In the genomic region with DNA sequence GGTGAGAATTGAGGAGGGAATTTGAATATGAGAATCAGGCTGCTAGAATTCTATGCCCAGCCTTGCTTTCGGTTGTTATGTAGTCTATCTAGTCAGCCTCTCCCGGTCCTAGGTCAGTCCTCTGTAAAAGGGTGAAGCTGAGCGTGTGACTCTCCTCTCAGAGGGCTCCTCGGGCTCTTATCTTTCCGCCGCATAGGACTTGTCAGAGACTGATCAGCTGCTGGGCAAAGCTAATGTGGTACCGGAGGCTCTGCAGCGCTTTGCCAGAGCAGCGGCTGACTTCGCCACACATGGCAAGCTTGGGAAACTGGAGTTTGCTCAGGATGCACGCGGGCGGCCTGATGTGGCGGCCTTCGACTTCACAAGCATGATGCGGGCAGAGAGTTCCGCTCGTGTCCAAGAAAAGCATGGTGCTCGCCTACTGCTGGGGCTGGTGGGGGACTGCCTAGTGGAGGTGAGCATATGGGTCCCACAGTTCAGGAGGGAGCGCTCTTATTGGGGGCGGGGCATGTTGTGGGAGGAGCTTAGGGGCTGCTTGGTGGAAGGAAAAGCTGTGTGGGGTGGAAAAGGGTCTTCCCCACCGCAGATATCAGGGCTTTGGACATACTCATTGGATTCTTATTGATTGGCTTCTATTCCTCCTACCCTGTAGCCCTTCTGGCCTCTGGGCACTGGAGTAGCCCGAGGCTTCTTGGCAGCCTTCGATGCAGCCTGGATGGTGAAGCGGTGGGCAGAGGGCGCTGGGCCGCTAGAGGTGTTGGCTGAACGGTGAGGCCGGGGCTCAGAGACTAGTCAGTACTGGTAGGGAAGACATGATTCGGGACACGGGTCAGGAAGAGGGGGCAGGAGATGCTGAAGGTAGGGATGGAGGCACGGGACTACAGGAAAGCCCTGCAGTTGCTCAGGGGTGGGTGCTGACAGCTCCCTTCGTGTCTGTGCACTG, we compare ENCODE assay signal across 19 mouse cellular contexts. TPM values are rescaled to one million over a fixed set of nuclear protein-coding genes. Genes with fewer than 3 reads are reported as not detected.
DNase-seq lines count a peak whose midpoint lies in the region; ATAC-seq and TF ChIP-seq lines count a peak whose summit lies in the region.
"Had no signal": no experiment of that assay in that cellular context is flagged by ENCODE, and none has a peak within 500 bp of the region (broad histone marks: within the 10 kb centered on the region; RNA-seq: fewer than 3 reads in every experiment).

No protein-coding gene starts in this region.

- TF ChIP-seq RAD21 in MEL (IDR thresholded peaks at IDR 0.05; ENCODE audit: low read depth, low read length) = no peak

- H3K4me1 ChIP-seq in heart, embryonic 16.5 days (ENCODE audit: control insufficient read depth, insufficient read depth, low read length) = peaks cover 26% of the 10 kb centered on the region
- peaks cover 2% of the 10 kb centered on the region for H3K4me1 ChIP-seq in heart, adult 2 months (ENCODE audit: control insufficient read depth, insufficient read depth, low read length)
- H3K4me1 ChIP-seq in MEL (ENCODE audit: control insufficient read depth in 1 of 2, insufficient read depth in 2 of 2, low read length in 2 of 2) = peaks cover 0 to 7% of the 10 kb centered on the region in 2 experiments; a peak in 3 of 4 replicates
- peaks cover 27% of the 10 kb centered on the region for H3K4me1 ChIP-seq in limb, embryonic 10.5 days

- no peaks in the 10 kb centered on the region for H3K27me3 ChIP-seq in heart, embryonic 16.5 days (ENCODE audit: control insufficient read depth, insufficient read depth, low read length)
- no peaks in the 10 kb centered on the region for H3K27me3 ChIP-seq in heart, adult 2 months (ENCODE audit: control insufficient read depth, insufficient read depth, low read length)
- no peaks in the 10 kb centered on the region for H3K27me3 ChIP-seq in MEL (ENCODE audit: control insufficient read depth in 1 of 2, insufficient read depth in 2 of 2, low read length in 2 of 2)
- H3K27me3 ChIP-seq in limb, embryonic 10.5 days (ENCODE audit: low read depth, poor library complexity, severe bottlenecking) = no peaks in the 10 kb centered on the region
- H3K27me3 ChIP-seq: CH12.LX; intestine, embryonic 15.5 days; neural tube, embryonic 15.5 days had no signal

- 54% methylated on average over 33 of the region's 33 CpGs for WGBS in heart, embryonic 16.5 days
- WGBS in heart, adult 2 months = 65% methylated on average over 33 of the region's 33 CpGs
- 66% methylated on average over 33 of the region's 33 CpGs for WGBS in limb, embryonic 10.5 days

- H3K9ac ChIP-seq in heart, embryonic 16.5 days (ENCODE audit: low read length) = peak overlapping the region; percentile 32
- H3K9ac ChIP-seq in heart, adult 2 months (ENCODE audit: low read depth, low read length) = no peak overlapping the region
- H3K9ac ChIP-seq in MEL (ENCODE audit: control insufficient read depth, low read depth, low read length, poor library complexity, severe bottlenecking) = no peak overlapping the region
- H3K9ac ChIP-seq: intestine, embryonic 15.5 days; neural tube, embryonic 15.5 days had no signal

- H3K27ac ChIP-seq in heart, embryonic 16.5 days (ENCODE audit: low read length) = no peak overlapping the region
- no peak overlapping the region for H3K27ac ChIP-seq in heart, adult 2 months
- H3K27ac ChIP-seq in MEL (ENCODE audit: control insufficient read depth, low read depth, low read length) = no peak overlapping the region
- H3K27ac ChIP-seq in limb, embryonic 10.5 days = 0 out of 2 replicates have a peak overlapping the region, but pooled peaks have one; percentile 28
- H3K27ac ChIP-seq: intestine, embryonic 15.5 days; neural tube, embryonic 15.5 days had no signal

- no peaks in the 10 kb centered on the region; the same call in 1 of the 2 replicates for H3K79me2 ChIP-seq in heart, adult 2 months (replicated peaks; ENCODE audit: control insufficient read depth, insufficient read depth, low read length)
- no peaks in the 10 kb centered on the region for H3K79me2 ChIP-seq in MEL (ENCODE audit: control insufficient read depth, insufficient read depth, low read length, poor library complexity)

- H3K4me2 ChIP-seq in heart, embryonic 16.5 days (ENCODE audit: low read depth, low read length) = no peak overlapping the region; the same call in 1 of the 2 replicates
- H3K4me2 ChIP-seq: intestine, embryonic 15.5 days; neural tube, embryonic 15.5 days had no signal

- TF ChIP-seq POLR2A in heart, adult 2 months (IDR thresholded peaks at IDR 0.05; ENCODE audit: insufficient read depth, low read depth, low read length) = no peak
- no peak for TF ChIP-seq POLR2A in MEL (IDR thresholded peaks at IDR 0.05; ENCODE audit: control insufficient read depth in 1 of 2, insufficient read depth in 1 of 2, low read depth in 1 of 2, low read length in 2 of 2, poor library complexity in 1 of 2)

- intact Hi-C loops in heart, adult 2 months (cut with DNase I) = no loop called here

- H3K9me3 ChIP-seq in heart, embryonic 16.5 days (replicated peaks; ENCODE audit: control insufficient read depth, low read length) = no peaks in the 10 kb centered on the region
- no peaks in the 10 kb centered on the region for H3K9me3 ChIP-seq in MEL (replicated peaks; ENCODE audit: insufficient read depth, low read length)
- H3K9me3 ChIP-seq in limb, embryonic 10.5 days (replicated peaks) = no peaks in the 10 kb centered on the region
- H3K9me3 ChIP-seq: intestine, embryonic 15.5 days; neural tube, embryonic 15.5 days had no signal

- TF ChIP-seq CTCF in heart, adult 2 months (IDR thresholded peaks at IDR 0.05) = no peak
- no peak for TF ChIP-seq CTCF in MEL (IDR thresholded peaks at IDR 0.05 in 2 of 3, conservative IDR thresholded peaks at IDR 0.05 in 1 of 3; ENCODE audit: control insufficient read depth in 1 of 3, insufficient read depth in 1 of 3, low read depth in 2 of 3, low read length in 3 of 3, poor library complexity in 1 of 3, severe bottlenecking in 1 of 3)

- ATAC-seq in heart, embryonic 16.5 days (replicated peaks; ENCODE audit: extremely low read depth, insufficient read depth, low FRiP score) = no peak
- peak; percentile 83 for ATAC-seq in megakaryocyte-erythroid progenitor cell, adult 5-6 weeks (replicated peaks; ENCODE audit: low FRiP score, low TSS enrichment, poor library complexity, severe bottlenecking)
- ATAC-seq: intestine, embryonic 15.5 days; lung, postnatal 0 days had no signal

- TF ChIP-seq EP300 in heart, adult 2 months (IDR thresholded peaks at IDR 0.05; ENCODE audit: insufficient read depth, low read depth, low read length) = no peak
- TF ChIP-seq EP300 in MEL (IDR thresholded peaks at IDR 0.05; ENCODE audit: low read depth in 1 of 2, low read length in 2 of 2) = no peak

- H3K4me3 ChIP-seq in heart, embryonic 16.5 days (ENCODE audit: low read length) = no peak overlapping the region
- no peak overlapping the region for H3K4me3 ChIP-seq in heart, adult 2 months
- H3K4me3 ChIP-seq in MEL (ENCODE audit: control insufficient read depth in 1 of 2, insufficient read depth in 1 of 2, low read depth in 2 of 2, low read length in 2 of 2) = no peak overlapping the region
- no peak overlapping the region for H3K4me3 ChIP-seq in limb, embryonic 10.5 days
- H3K4me3 ChIP-seq: erythroblast, embryonic 14.5 days; intestine, embryonic 15.5 days; neural tube, embryonic 15.5 days had no signal

- peaks cover 51% of the 10 kb centered on the region for H3K36me3 ChIP-seq in heart, embryonic 16.5 days (ENCODE audit: control insufficient read depth, insufficient read depth)
- no peaks in the 10 kb centered on the region for H3K36me3 ChIP-seq in heart, adult 2 months (ENCODE audit: control insufficient read depth, insufficient read depth, low read length)
- peaks cover 0 to 3% of the 10 kb centered on the region in 2 experiments; a peak in 1 of 4 replicates for H3K36me3 ChIP-seq in MEL (ENCODE audit: control insufficient read depth in 1 of 2, insufficient read depth in 2 of 2, low read length in 2 of 2)
- H3K36me3 ChIP-seq in limb, embryonic 10.5 days = peaks cover 82% of the 10 kb centered on the region

- DNase-seq in heart, adult 2 months = no peak
- DNase-seq in MEL (ENCODE audit: low read depth, low spot score) = peak; percentile 51
- DNase-seq in limb, embryonic 10.5 days (ENCODE audit: low spot score) = no peak
- no peak for DNase-seq in adrenal gland, postnatal 14 days
- DNase-seq in right cerebral cortex, postnatal 10 days (ENCODE audit: low spot score in 2 of 2) = no peak
- DNase-seq: cerebellum, adult 9-10 months; gastrocnemius, postnatal 10 days; kidney, postnatal 10 days; layer of hippocampus, adult 9-11 months; left cerebral cortex, postnatal 4 days; right cerebral cortex, adult 18-20 months; thymus, adult 18-20 months had no signal

RNA-seq across cellular contexts. Expression of gene Mical1, which starts 5.1 kb away (rescaled TPM):
- 37.7 and 42.5 TPM in 2 replicates for polyA plus RNA-seq in heart, embryonic 16.5 days (2015; fragmentation: Nextera tagmentation; extraction: Ambion mirVana)
- total RNA-seq in heart, adult 2 months (2021) = 10 to 100 TPM in 1 of 2 experiments, 1 to 10 TPM in 1; 9.6 to 11.0 TPM
- 18.5 and 20.3 TPM in 2 replicates for polyA plus RNA-seq in heart, adult 2 months (2012; rRNA removed)
- total RNA-seq in MEL (2012; rRNA removed) = 1.3 and 4.3 TPM in 2 replicates
- 10 to 100 TPM in 1 of 2 experiments, not detected in 1; 15.7 TPM for polyA plus RNA-seq in MEL (2012; ENCODE audit: insufficient read depth in 1 of 2, insufficient read length in 2 of 2, low read depth in 1 of 2, low replicate concordance in 2 of 2, missing spikeins in 1 of 2)
- 40.2 and 43.8 TPM in 2 replicates for polyA plus RNA-seq in limb, embryonic 10.5 days (2016; fragmentation: Nextera tagmentation; extraction: Ambion mirVana)
- total RNA-seq in megakaryocyte-erythroid progenitor cell, adult 5-6 weeks (2014; fragmentation: Nextera tagmentation) = 2.6 and 19.8 TPM in 2 replicates
- total RNA-seq in megakaryocyte-erythroid progenitor cell, adult 5-6 weeks (2017) = 1.9 and 14.4 TPM in 2 replicates
- 8.6 and 20.7 TPM in 2 replicates for total RNA-seq in adrenal gland, postnatal 14 days (2021)

RNA-seq across cellular contexts. Expression of gene Smpd2, which starts 9.0 kb away (rescaled TPM):
- 55.0 and 59.3 TPM in 2 replicates for polyA plus RNA-seq in heart, embryonic 16.5 days (2015; fragmentation: Nextera tagmentation; extraction: Ambion mirVana)
- 10 to 100 TPM; 31.8 to 36.2 TPM for total RNA-seq in heart, adult 2 months (2021)
- polyA plus RNA-seq in heart, adult 2 months (2012; rRNA removed) = 60.2 and 60.8 TPM in 2 replicates
- total RNA-seq in MEL (2012; rRNA removed) = 0.04 and 0.07 TPM in 2 replicates
- polyA plus RNA-seq in MEL (2012; ENCODE audit: insufficient read depth in 1 of 2, insufficient read length in 2 of 2, low read depth in 1 of 2, low replicate concordance in 2 of 2, missing spikeins in 1 of 2) = under 1 TPM in 1 of 2 experiments, not detected in 1; 0.42 TPM
- 62.7 TPM in 2 replicates for polyA plus RNA-seq in limb, embryonic 10.5 days (2016; fragmentation: Nextera tagmentation; extraction: Ambion mirVana)
- 1.6 and 2.1 TPM in 2 replicates for total RNA-seq in megakaryocyte-erythroid progenitor cell, adult 5-6 weeks (2014; fragmentation: Nextera tagmentation)
- total RNA-seq in megakaryocyte-erythroid progenitor cell, adult 5-6 weeks (2017) = 3.1 and 3.2 TPM in 2 replicates
- 23.5 and 25.0 TPM in 2 replicates for total RNA-seq in adrenal gland, postnatal 14 days (2021)

RNA-seq across cellular contexts. Expression of gene Ppil6, which starts 9.0 kb away (rescaled TPM):
- 1.3 and 1.4 TPM in 2 replicates for polyA plus RNA-seq in heart, embryonic 16.5 days (2015; fragmentation: Nextera tagmentation; extraction: Ambion mirVana)
- 1 to 10 TPM in 1 of 2 experiments, under 1 TPM in 1; 0.84 to 1.7 TPM for total RNA-seq in heart, adult 2 months (2021)
- 0.59 and 1.2 TPM in 2 replicates for polyA plus RNA-seq in heart, adult 2 months (2012; rRNA removed)
- not detected in 2 replicates for total RNA-seq in MEL (2012; rRNA removed)
- not detected for polyA plus RNA-seq in MEL (2012; ENCODE audit: insufficient read depth in 1 of 2, insufficient read length in 2 of 2, low read depth in 1 of 2, low replicate concordance in 2 of 2, missing spikeins in 1 of 2)
- 0.36 and 0.95 TPM in 2 replicates for polyA plus RNA-seq in limb, embryonic 10.5 days (2016; fragmentation: Nextera tagmentation; extraction: Ambion mirVana)
- 0.84 TPM in 1 of 2 replicates, not detected in the other for total RNA-seq in megakaryocyte-erythroid progenitor cell, adult 5-6 weeks (2014; fragmentation: Nextera tagmentation)
- not detected in 2 replicates for total RNA-seq in megakaryocyte-erythroid progenitor cell, adult 5-6 weeks (2017)
- 1.0 and 1.1 TPM in 2 replicates for total RNA-seq in adrenal gland, postnatal 14 days (2021)
- total RNA-seq: CH12.LX; gastrocnemius, postnatal 10 days had no signal
- polyA plus RNA-seq: erythroblast, embryonic 14.5 days had no signal

RNA-seq across cellular contexts. Expression of gene Zbtb24, which starts 31.0 kb away (rescaled TPM):
- 12.9 and 14.4 TPM in 2 replicates for polyA plus RNA-seq in heart, embryonic 16.5 days (2015; fragmentation: Nextera tagmentation; extraction: Ambion mirVana)
- 1 to 10 TPM; 6.9 to 7.9 TPM for total RNA-seq in heart, adult 2 months (2021)
- 6.0 and 8.7 TPM in 2 replicates for polyA plus RNA-seq in heart, adult 2 months (2012; rRNA removed)
- total RNA-seq in MEL (2012; rRNA removed) = 7.6 and 8.4 TPM in 2 replicates
- polyA plus RNA-seq in MEL (2012; ENCODE audit: insufficient read depth in 1 of 2, insufficient read length in 2 of 2, low read depth in 1 of 2, low replicate concordance in 2 of 2, missing spikeins in 1 of 2) = 10 to 100 TPM in 1 of 2 experiments, not detected in 1; 11.0 TPM
- polyA plus RNA-seq in limb, embryonic 10.5 days (2016; fragmentation: Nextera tagmentation; extraction: Ambion mirVana) = 17.2 and 21.5 TPM in 2 replicates
- 8.9 and 9.9 TPM in 2 replicates for total RNA-seq in megakaryocyte-erythroid progenitor cell, adult 5-6 weeks (2014; fragmentation: Nextera tagmentation)
- 11.8 and 21.9 TPM in 2 replicates for total RNA-seq in megakaryocyte-erythroid progenitor cell, adult 5-6 weeks (2017)
- total RNA-seq in adrenal gland, postnatal 14 days (2021) = 16.7 and 18.7 TPM in 2 replicates

RNA-seq across cellular contexts. Expression of gene Cd164, which starts 38.0 kb away (rescaled TPM):
- 179 and 196 TPM in 2 replicates for polyA plus RNA-seq in heart, embryonic 16.5 days (2015; fragmentation: Nextera tagmentation; extraction: Ambion mirVana)
- 100 to 1,000 TPM; 137 to 151 TPM for total RNA-seq in heart, adult 2 months (2021)
- polyA plus RNA-seq in heart, adult 2 months (2012; rRNA removed) = 131 and 193 TPM in 2 replicates
- 21.4 and 23.6 TPM in 2 replicates for total RNA-seq in MEL (2012; rRNA removed)
- polyA plus RNA-seq in MEL (2012; ENCODE audit: insufficient read depth in 1 of 2, insufficient read length in 2 of 2, low read depth in 1 of 2, low replicate concordance in 2 of 2, missing spikeins in 1 of 2) = 10 to 100 TPM in 1 of 2 experiments, not detected in 1; 59.4 TPM
- 131 and 146 TPM in 2 replicates for polyA plus RNA-seq in limb, embryonic 10.5 days (2016; fragmentation: Nextera tagmentation; extraction: Ambion mirVana)
- total RNA-seq in megakaryocyte-erythroid progenitor cell, adult 5-6 weeks (2014; fragmentation: Nextera tagmentation) = 100 and 107 TPM in 2 replicates
- total RNA-seq in megakaryocyte-erythroid progenitor cell, adult 5-6 weeks (2017) = 96.6 and 142 TPM in 2 replicates
- total RNA-seq in adrenal gland, postnatal 14 days (2021) = 186 and 213 TPM in 2 replicates
